Mouse (Mus musculus): ENCODE results near the gene Cyp11a1. TPM values are rescaled to one million over a fixed set of nuclear protein-coding genes. Genes with fewer than 3 reads are reported as not detected.

Gene Cyp11a1
- polyA plus RNA-seq, 1 experiment: 0.45 TPM

- H3K4me3 ChIP-seq (ENCODE audit: low read depth, low read length): no peak overlapping the region
- no peak overlapping the region for H3K27ac ChIP-seq (ENCODE audit: insufficient read depth, low read length)
- no peak overlapping the region for H3K9ac ChIP-seq (ENCODE audit: low read depth, poor library complexity, severe bottlenecking)
- no peaks in the 10 kb centered on the region for H3K36me3 ChIP-seq (ENCODE audit: control insufficient read depth, insufficient read depth, low read length, poor library complexity, severe bottlenecking)
- H3K4me1 ChIP-seq (ENCODE audit: control insufficient read depth, insufficient read depth, low read length): no peaks in the 10 kb centered on the region
- TF ChIP-seq POLR2A (IDR thresholded peaks at IDR 0.05; ENCODE audit: insufficient read depth, low read length): no peak
- H3K27me3 ChIP-seq (ENCODE audit: control insufficient read depth, insufficient read depth, low read length, poor library complexity, severe bottlenecking): no peaks in the 10 kb centered on the region
- no peaks in the 10 kb centered on the region for H3K9me3 ChIP-seq (replicated peaks; ENCODE audit: control insufficient read depth, insufficient read depth, low read length, poor library complexity, severe bottlenecking)
Measured at GRCm38 (mm10) chr9:58054032-58054431, 47.8 kb downstream of the Cyp11a1 start.

- Histone ChIP-seq H3K4me3 (ENCODE audit: low read depth, low read length) (no peak overlapping the region), H3K9me3 (replicated peaks; ENCODE audit: control insufficient read depth, insufficient read depth, low read length, poor library complexity, severe bottlenecking) (no peaks in the 10 kb centered on the region), H3K27me3 (ENCODE audit: control insufficient read depth, insufficient read depth, low read length, poor library complexity, severe bottlenecking) (no peaks in the 10 kb centered on the region), H3K36me3 (ENCODE audit: control insufficient read depth, insufficient read depth, low read length, poor library complexity, severe bottlenecking) (no peaks in the 10 kb centered on the region), H3K27ac (ENCODE audit: insufficient read depth, low read length) (no peak overlapping the region), H3K9ac (ENCODE audit: low read depth, poor library complexity, severe bottlenecking) (no peak overlapping the region), H3K4me1 (ENCODE audit: control insufficient read depth, insufficient read depth, low read length) (no peaks in the 10 kb centered on the region)
- TF ChIP-seq POLR2A (IDR thresholded peaks at IDR 0.05; ENCODE audit: insufficient read depth, low read length) (no peak), EP300 (IDR thresholded peaks at IDR 0.05; ENCODE audit: insufficient read depth, low read depth, low read length) (no peak), CTCF (IDR thresholded peaks at IDR 0.05; ENCODE audit: low read depth, low read length) (no peak)
Measured at GRCm38 (mm10) chr9:58055666-58056065, 49.5 kb downstream of the Cyp11a1 start.

- no peak overlapping the region for H3K4me3 ChIP-seq (ENCODE audit: low read depth, low read length)
- no peak overlapping the region for H3K9ac ChIP-seq (ENCODE audit: low read depth, poor library complexity, severe bottlenecking)
- H3K4me1 ChIP-seq (ENCODE audit: control insufficient read depth, insufficient read depth, low read length): no peaks in the 10 kb centered on the region
- H3K9me3 ChIP-seq (replicated peaks; ENCODE audit: control insufficient read depth, insufficient read depth, low read length, poor library complexity, severe bottlenecking): no peaks in the 10 kb centered on the region
- H3K27me3 ChIP-seq (ENCODE audit: control insufficient read depth, insufficient read depth, low read length, poor library complexity, severe bottlenecking): no peaks in the 10 kb centered on the region
- no peaks in the 10 kb centered on the region for H3K36me3 ChIP-seq (ENCODE audit: control insufficient read depth, insufficient read depth, low read length, poor library complexity, severe bottlenecking)
- no peak overlapping the region for H3K27ac ChIP-seq (ENCODE audit: insufficient read depth, low read length)
- TF ChIP-seq POLR2A (IDR thresholded peaks at IDR 0.05; ENCODE audit: insufficient read depth, low read length) (no peak), EP300 (IDR thresholded peaks at IDR 0.05; ENCODE audit: insufficient read depth, low read depth, low read length) (no peak), CTCF (IDR thresholded peaks at IDR 0.05; ENCODE audit: low read depth, low read length) (no peak)
Measured at GRCm38 (mm10) chr9:58059920-58060319, 53.7 kb downstream of the Cyp11a1 start.

- Histone ChIP-seq H3K9me3 (replicated peaks; ENCODE audit: control insufficient read depth, insufficient read depth, low read length, poor library complexity, severe bottlenecking) (no peaks in the 10 kb centered on the region), H3K27me3 (ENCODE audit: control insufficient read depth, insufficient read depth, low read length, poor library complexity, severe bottlenecking) (no peaks in the 10 kb centered on the region), H3K27ac (ENCODE audit: insufficient read depth, low read length) (no peak overlapping the region), H3K36me3 (ENCODE audit: control insufficient read depth, insufficient read depth, low read length, poor library complexity, severe bottlenecking) (no peaks in the 10 kb centered on the region), H3K4me3 (ENCODE audit: low read depth, low read length) (no peak overlapping the region), H3K4me1 (ENCODE audit: control insufficient read depth, insufficient read depth, low read length) (no peaks in the 10 kb centered on the region), H3K9ac (ENCODE audit: low read depth, poor library complexity, severe bottlenecking) (no peak overlapping the region)
- no peak for TF ChIP-seq POLR2A (IDR thresholded peaks at IDR 0.05; ENCODE audit: insufficient read depth, low read length)
- no peak for TF ChIP-seq EP300 (IDR thresholded peaks at IDR 0.05; ENCODE audit: insufficient read depth, low read depth, low read length)
- TF ChIP-seq CTCF (IDR thresholded peaks at IDR 0.05; ENCODE audit: low read depth, low read length): no peak
Measured at GRCm38 (mm10) chr9:58060677-58061667, 54.8 kb downstream of the Cyp11a1 start.

GRCm38 (mm10) chr9:58063531-58063930 is 57.3 kb downstream of the Cyp11a1 start, which contains the start of gene Stra6:
TSS of gene Stra6 (plus strand) at chr9:58063788.
- no peak within 1 kb of the TSS for H3K27ac ChIP-seq (ENCODE audit: insufficient read depth, low read length)
- no peaks in the 10 kb centered on the region for H3K4me1 ChIP-seq (ENCODE audit: control insufficient read depth, insufficient read depth, low read length)
- H3K9ac ChIP-seq (ENCODE audit: low read depth, poor library complexity, severe bottlenecking): no peak within 1 kb of the TSS
- no peaks in the 10 kb centered on the region for H3K36me3 ChIP-seq (ENCODE audit: control insufficient read depth, insufficient read depth, low read length, poor library complexity, severe bottlenecking)
- H3K9me3 ChIP-seq (replicated peaks; ENCODE audit: control insufficient read depth, insufficient read depth, low read length, poor library complexity, severe bottlenecking): no peaks in the 10 kb centered on the region
- no peaks in the 10 kb centered on the region for H3K27me3 ChIP-seq (ENCODE audit: control insufficient read depth, insufficient read depth, low read length, poor library complexity, severe bottlenecking)
- H3K4me3 ChIP-seq (ENCODE audit: low read depth, low read length): no peak within 1 kb of the TSS
- no peak for TF ChIP-seq EP300 (IDR thresholded peaks at IDR 0.05; ENCODE audit: insufficient read depth, low read depth, low read length)

- Histone ChIP-seq H3K9me3 (replicated peaks; ENCODE audit: control insufficient read depth, insufficient read depth, low read length, poor library complexity, severe bottlenecking) (no peaks in the 10 kb centered on the region), H3K4me1 (ENCODE audit: control insufficient read depth, insufficient read depth, low read length) (no peaks in the 10 kb centered on the region), H3K36me3 (ENCODE audit: control insufficient read depth, insufficient read depth, low read length, poor library complexity, severe bottlenecking) (no peaks in the 10 kb centered on the region), H3K4me3 (ENCODE audit: low read depth, low read length) (no peak overlapping the region), H3K27me3 (ENCODE audit: control insufficient read depth, insufficient read depth, low read length, poor library complexity, severe bottlenecking) (no peaks in the 10 kb centered on the region), H3K27ac (ENCODE audit: insufficient read depth, low read length) (no peak overlapping the region), H3K9ac (ENCODE audit: low read depth, poor library complexity, severe bottlenecking) (no peak overlapping the region)
- no peak for TF ChIP-seq CTCF (IDR thresholded peaks at IDR 0.05; ENCODE audit: low read depth, low read length)
- no peak for TF ChIP-seq POLR2A (IDR thresholded peaks at IDR 0.05; ENCODE audit: insufficient read depth, low read length)
- no peak for TF ChIP-seq EP300 (IDR thresholded peaks at IDR 0.05; ENCODE audit: insufficient read depth, low read depth, low read length)
Measured at GRCm38 (mm10) chr9:58065532-58065931, 59.3 kb downstream of the Cyp11a1 start.
